Mouse (Mus musculus) embryonic facial prominence, embryonic 10.5 days (tissue): ENCODE measurements at regions not wholly inside any gene's neighbourhood (a gene's known extent, or its start where the extent isn't known, plus 50 kb on each side); places are given as distances from the start of the nearest gene placed in this dataset.
A peak's percentile ranks its signal among the peaks of the same experiment; 100 is the strongest.

Experiments used
- DNase-seq: peaks from one replicate; pipeline ENCODE4 v3.0.0-alpha.2; 2017; ENCODE audit warnings: low spot score
- H3K27ac ChIP-seq: fragments of 300-500 bp; sonication (generic); replicated peaks from 2 replicates; pipeline ENCODE4 v1.5.1; 2016; ENCODE audit warnings: mild to moderate bottlenecking
- H3K27me3 ChIP-seq: fragments of 300-500 bp; sonication (generic); replicated peaks from 2 replicates; pipeline ENCODE4 v1.6.1; 2016; ENCODE audit warnings: low read depth, mild to moderate bottlenecking; ENCODE audit not compliant: poor library complexity, severe bottlenecking
- H3K36me3 ChIP-seq: fragments of 300-500 bp; sonication (generic); replicated peaks from 2 replicates; pipeline ENCODE4 v1.6.1; 2016; ENCODE audit warnings: mild to moderate bottlenecking, moderate library complexity
- H3K4me1 ChIP-seq: fragments of 300-500 bp; sonication (generic); 2 replicates; pipeline ENCODE4 v1.6.1; 2016
- H3K4me3 ChIP-seq: fragments of 300-500 bp; sonication (generic); 2 replicates; pipeline ENCODE4 v1.5.1; 2016; ENCODE audit warnings: mild to moderate bottlenecking, moderate library complexity
- H3K9me3 ChIP-seq: fragments of 300-500 bp; sonication (generic); 2 replicates; pipeline ENCODE4 v1.6.1; 2016; ENCODE audit warnings: mild to moderate bottlenecking
- WGBS: fragments of 180-500 bp; shearing (Covaris S2); methylation state at CpG from one replicate; pipeline ENCODE4 v1.1.7; 2016; 5-methylcytosine and 5-hydroxymethylcytosine counted together

DNA sequence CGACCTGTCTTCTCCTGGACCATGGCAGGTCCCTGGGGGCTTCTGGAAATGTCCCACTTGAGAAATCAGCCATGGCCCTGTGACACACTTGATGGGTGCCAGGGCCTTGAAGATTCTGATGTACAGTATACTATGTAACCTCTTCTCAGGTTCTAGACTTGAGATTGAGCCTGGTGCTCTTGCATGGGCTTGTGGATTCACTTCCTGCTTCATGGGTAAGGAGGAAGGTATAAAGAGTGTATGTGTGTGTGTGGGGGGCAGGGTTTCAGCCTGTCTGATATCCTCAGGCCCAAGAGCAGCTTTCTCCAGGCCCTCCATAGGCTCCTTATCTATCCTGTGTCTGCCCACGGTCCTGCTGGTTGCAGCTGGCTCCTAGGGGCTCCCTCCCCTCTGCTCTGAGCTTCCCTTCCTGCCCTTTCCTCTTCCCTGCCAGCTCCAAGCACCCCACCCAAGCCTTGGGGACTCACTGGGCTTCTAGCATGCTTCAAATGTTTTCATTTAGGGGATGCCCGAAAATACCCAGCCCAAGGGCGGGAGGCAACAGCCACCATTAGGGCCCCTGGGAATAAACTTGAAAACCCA, 61.9 kb upstream of the Ccnd1 start:
- Histone ChIP-seq H3K4me3 (no peak overlapping the region), H3K27me3 (no peaks in the 10 kb centered on the region), H3K36me3 (no peaks in the 10 kb centered on the region), H3K27ac (no peak overlapping the region; the same call in 1 of the 2 replicates), H3K4me1 (peaks cover 17% of the 10 kb centered on the region), H3K9me3 (no peaks in the 10 kb centered on the region)
- WGBS: 58% methylated on average over 4 of the region's 4 CpGs
- DNase-seq: no peak

DNA sequence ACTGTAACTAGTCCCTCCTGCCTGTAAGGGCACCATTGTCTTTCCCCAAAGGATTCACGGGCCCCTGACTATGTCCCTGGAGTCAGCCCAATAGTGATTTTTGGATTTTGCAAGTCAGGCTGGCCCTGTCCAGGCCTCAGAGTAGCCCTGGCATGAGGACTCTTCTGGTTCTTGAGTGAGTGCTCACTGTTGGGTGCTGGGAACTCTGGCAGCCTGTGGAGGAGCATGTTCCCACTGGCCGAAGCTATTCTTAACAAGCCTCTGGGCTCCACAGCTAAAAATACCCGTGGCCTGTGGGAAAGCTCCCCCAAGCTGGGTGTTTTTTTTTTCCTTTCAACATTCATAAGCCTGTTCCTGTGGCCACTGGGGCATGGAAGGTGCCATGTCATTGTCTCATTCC, 60.0 kb upstream of the Ccnd1 start:
- Histone ChIP-seq H3K36me3 (no peaks in the 10 kb centered on the region), H3K9me3 (no peaks in the 10 kb centered on the region), H3K4me3 (no peak overlapping the region), H3K27me3 (no peaks in the 10 kb centered on the region), H3K4me1 (peaks cover 20% of the 10 kb centered on the region), H3K27ac (no peak overlapping the region)
- WGBS: 78% methylated on average over 3 of the region's 3 CpGs
- no peak for DNase-seq

DNA sequence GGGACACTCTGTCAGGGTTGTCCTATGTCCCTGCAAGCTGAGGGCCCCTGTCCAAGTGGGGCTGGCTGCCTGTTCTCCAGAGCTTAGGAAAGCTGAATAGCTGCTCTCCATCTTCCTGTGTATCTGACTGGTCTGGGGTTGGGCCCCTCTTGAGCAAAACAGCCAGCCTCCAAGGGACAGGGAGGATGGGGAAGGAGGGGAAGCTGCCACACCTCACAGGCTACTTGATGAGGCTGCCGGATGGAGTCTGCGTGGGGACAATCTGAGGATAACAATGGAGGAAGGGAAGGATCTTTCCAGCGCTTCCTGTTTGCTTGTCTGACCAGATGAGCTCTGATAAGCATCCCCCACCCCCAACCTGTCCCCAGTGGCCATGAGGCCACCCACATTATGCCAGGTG, 57.1 kb upstream of the Ccnd1 start:
- H3K36me3 ChIP-seq: no peaks in the 10 kb centered on the region
- no peaks in the 10 kb centered on the region for H3K9me3 ChIP-seq
- 0 out of 2 replicates have a peak overlapping the region, but pooled peaks have one; percentile 35 for H3K27ac ChIP-seq
- no peaks in the 10 kb centered on the region for H3K27me3 ChIP-seq
- no peak overlapping the region for H3K4me3 ChIP-seq
- WGBS: 48% methylated on average over 3 of the region's 3 CpGs
- peaks cover 16% of the 10 kb centered on the region for H3K4me1 ChIP-seq
- DNase-seq: no peak

DNA sequence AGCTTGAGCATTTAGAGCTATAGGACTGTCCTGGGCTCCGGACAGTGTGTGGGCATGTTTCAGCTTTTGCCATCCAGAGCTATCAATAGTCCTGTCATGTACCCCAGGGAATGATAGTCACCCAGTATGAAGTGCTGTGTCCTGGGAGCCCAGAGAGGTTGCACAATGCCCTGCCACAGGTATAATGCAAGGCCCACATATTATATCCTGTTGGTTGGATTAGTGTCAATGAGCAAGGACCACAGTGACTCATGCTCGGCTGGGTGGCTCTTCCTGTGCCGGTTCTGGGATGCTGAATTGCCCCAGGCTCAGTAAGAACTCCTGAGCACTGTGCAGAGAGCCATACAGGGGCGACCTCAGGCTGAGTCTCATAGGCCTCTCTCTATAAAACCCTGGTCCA, 54.5 kb upstream of the Ccnd1 start:
- H3K4me3 ChIP-seq: no peak overlapping the region
- H3K27ac ChIP-seq: no peak overlapping the region; the same call in 1 of the 2 replicates
- no peaks in the 10 kb centered on the region for H3K9me3 ChIP-seq
- H3K36me3 ChIP-seq: no peaks in the 10 kb centered on the region
- 71% methylated on average over 4 of the region's 4 CpGs for WGBS
- DNase-seq: no peak
- H3K27me3 ChIP-seq: no peaks in the 10 kb centered on the region
- peaks cover 14% of the 10 kb centered on the region; the same call in 1 of the 2 replicates for H3K4me1 ChIP-seq

DNA sequence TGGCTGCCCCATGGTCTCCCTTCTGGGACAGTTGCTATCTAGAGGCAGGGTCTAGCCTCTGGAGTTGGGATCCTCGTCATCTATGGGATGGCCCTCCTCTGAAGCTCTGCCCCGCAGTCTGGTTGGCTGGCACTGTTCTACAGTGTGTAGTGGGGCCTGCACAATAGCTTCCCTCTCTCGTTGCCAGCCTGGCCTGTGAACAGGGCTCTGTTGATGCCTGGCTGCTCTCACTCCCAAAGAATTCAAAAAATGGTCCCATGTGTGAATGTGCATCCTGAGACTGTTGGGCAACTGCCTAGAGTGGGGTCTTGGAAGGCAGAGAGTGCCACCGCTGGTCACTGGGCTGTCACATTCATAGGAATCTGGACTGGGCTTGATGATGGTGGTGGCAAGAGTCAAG, 53.8 kb upstream of the Ccnd1 start:
- DNase-seq: no peak
- Histone ChIP-seq H3K27ac (no peak overlapping the region), H3K4me1 (peaks cover 20% of the 10 kb centered on the region), H3K9me3 (no peaks in the 10 kb centered on the region), H3K4me3 (no peak overlapping the region), H3K27me3 (no peaks in the 10 kb centered on the region), H3K36me3 (no peaks in the 10 kb centered on the region)
- WGBS: 78% methylated on average over 4 of the region's 4 CpGs

DNA sequence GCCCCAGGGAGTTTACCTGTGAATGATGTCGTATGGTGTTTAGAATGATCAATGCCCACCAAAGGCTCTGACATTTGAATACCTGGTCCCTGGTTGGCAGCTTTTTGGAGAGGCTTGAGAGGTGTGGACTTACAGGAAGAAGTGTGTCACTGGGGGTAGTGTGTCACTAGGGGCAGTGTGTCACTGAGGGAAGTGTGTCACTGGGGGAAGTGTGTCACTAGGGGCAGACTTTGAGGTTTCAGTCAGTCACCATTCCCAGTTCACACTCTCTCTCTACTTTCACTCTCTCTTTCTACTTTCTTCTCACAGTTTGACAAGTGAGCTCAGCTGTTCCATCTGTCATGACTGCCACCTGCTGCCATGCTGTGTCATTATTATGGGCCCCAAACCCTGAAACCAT, 52.0 kb upstream of the Ccnd1 start:
- H3K36me3 ChIP-seq: no peaks in the 10 kb centered on the region
- peaks cover 26% of the 10 kb centered on the region for H3K4me1 ChIP-seq
- no peaks in the 10 kb centered on the region for H3K9me3 ChIP-seq
- WGBS: 85% methylated on average over 1 of the region's 1 CpGs
- no peak for DNase-seq
- no peaks in the 10 kb centered on the region for H3K27me3 ChIP-seq
- no peak overlapping the region for H3K27ac ChIP-seq
- no peak overlapping the region for H3K4me3 ChIP-seq
